In the genomic region with DNA sequence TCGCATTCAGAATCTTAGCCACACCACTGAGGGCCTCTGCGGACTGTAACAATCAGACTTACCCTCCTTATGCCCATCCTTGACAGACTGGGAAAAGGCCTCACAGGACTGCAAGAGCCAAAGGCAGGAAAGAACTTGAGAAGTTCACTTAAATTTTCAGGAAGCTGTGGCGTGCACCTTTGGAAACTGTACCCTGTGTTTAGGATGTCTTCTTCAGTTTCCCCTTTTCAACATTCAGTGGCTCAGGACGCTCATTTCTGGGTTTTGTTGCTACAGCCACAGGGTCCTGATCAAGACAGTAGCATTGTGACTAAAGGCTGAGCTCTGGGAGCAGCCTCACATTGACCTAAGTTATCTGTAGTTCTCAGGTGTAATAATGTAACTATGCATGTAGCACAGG, we compare ENCODE assay signal across 29 mouse cellular contexts. TPM values are rescaled to one million over a fixed set of nuclear protein-coding genes. Genes with fewer than 3 reads are reported as not detected.
A peak's percentile ranks its signal among the peaks of the same experiment; 100 is the strongest.
DNase-seq lines count a peak whose midpoint lies in the region; ATAC-seq and TF ChIP-seq lines count a peak whose summit lies in the region.
"Had no signal": no experiment of that assay in that cellular context is flagged by ENCODE, and none has a peak within 500 bp of the region (broad histone marks: within the 10 kb centered on the region; RNA-seq: fewer than 3 reads in every experiment).

No protein-coding gene starts in this region.

- no peak overlapping the region for H3K4me3 ChIP-seq in forebrain, embryonic 13.5 days
- H3K4me3 ChIP-seq in forebrain, embryonic 16.5 days (replicated peaks; ENCODE audit: low read length), result no peak overlapping the region
- no peak overlapping the region for H3K4me3 ChIP-seq in heart, embryonic 15.5 days
- no peak overlapping the region for H3K4me3 ChIP-seq in kidney, postnatal 0 days (replicated peaks; ENCODE audit: low read depth, low read length)
- H3K4me3 ChIP-seq in midbrain, embryonic 13.5 days (replicated peaks), result no peak overlapping the region
- H3K4me3 ChIP-seq: embryonic facial prominence, embryonic 15.5 days; forebrain, embryonic 15.5 days; hindbrain, embryonic 10.5 days; intestine, embryonic 15.5 days; layer of hippocampus, adult 2 months; liver, embryonic 12.5 days; midbrain, embryonic 10.5 days had no signal

- H3K4me2 ChIP-seq in forebrain, embryonic 13.5 days, result no peak overlapping the region
- H3K4me2 ChIP-seq in forebrain, embryonic 16.5 days (ENCODE audit: low read length), result no peak overlapping the region
- H3K4me2 ChIP-seq in heart, embryonic 15.5 days, result no peak overlapping the region
- H3K4me2 ChIP-seq in kidney, postnatal 0 days (ENCODE audit: low read length), result no peak overlapping the region
- H3K4me2 ChIP-seq in midbrain, embryonic 13.5 days (replicated peaks), result no peak overlapping the region
- H3K4me2 ChIP-seq: embryonic facial prominence, embryonic 15.5 days; forebrain, embryonic 15.5 days; intestine, embryonic 15.5 days; liver, embryonic 12.5 days had no signal

- no peak overlapping the region for H3K9ac ChIP-seq in forebrain, embryonic 13.5 days
- no peak overlapping the region for H3K9ac ChIP-seq in forebrain, embryonic 16.5 days (replicated peaks; ENCODE audit: low read depth, low read length)
- no peak overlapping the region for H3K9ac ChIP-seq in heart, embryonic 15.5 days
- H3K9ac ChIP-seq in kidney, postnatal 0 days (ENCODE audit: low read depth, low read length), result no peak overlapping the region
- no peak overlapping the region for H3K9ac ChIP-seq in midbrain, embryonic 13.5 days (replicated peaks)
- H3K9ac ChIP-seq: embryonic facial prominence, embryonic 15.5 days; forebrain, embryonic 15.5 days; intestine, embryonic 15.5 days; liver, embryonic 12.5 days had no signal

- H3K36me3 ChIP-seq in forebrain, embryonic 13.5 days (ENCODE audit: poor library complexity, severe bottlenecking), result no peaks in the 10 kb centered on the region
- H3K36me3 ChIP-seq in forebrain, embryonic 16.5 days (ENCODE audit: control insufficient read depth, insufficient read depth), result no peaks in the 10 kb centered on the region
- H3K36me3 ChIP-seq in heart, embryonic 15.5 days, result no peaks in the 10 kb centered on the region
- no peaks in the 10 kb centered on the region for H3K36me3 ChIP-seq in kidney, postnatal 0 days (ENCODE audit: insufficient read depth, low read length)
- no peaks in the 10 kb centered on the region for H3K36me3 ChIP-seq in midbrain, embryonic 13.5 days
- H3K36me3 ChIP-seq: embryonic facial prominence, embryonic 15.5 days; forebrain, embryonic 15.5 days; hindbrain, embryonic 10.5 days; intestine, embryonic 15.5 days; liver, embryonic 12.5 days; midbrain, embryonic 10.5 days had no signal

- H3K27ac ChIP-seq in forebrain, embryonic 13.5 days, result 0 out of 2 replicates have a peak overlapping the region, but pooled peaks have one; percentile 28
- H3K27ac ChIP-seq in forebrain, embryonic 16.5 days (ENCODE audit: low read length), result no peak overlapping the region
- peak overlapping the region; percentile 44; the same call in 1 of the 2 replicates for H3K27ac ChIP-seq in heart, embryonic 15.5 days
- 0 out of 2 replicates have a peak overlapping the region, but pooled peaks have one; percentile 28 for H3K27ac ChIP-seq in kidney, postnatal 0 days
- H3K27ac ChIP-seq in midbrain, embryonic 13.5 days, result no peak overlapping the region
- H3K27ac ChIP-seq: embryonic facial prominence, embryonic 15.5 days; forebrain, embryonic 15.5 days; hindbrain, embryonic 10.5 days; intestine, embryonic 15.5 days; layer of hippocampus, adult 2 months; liver, embryonic 12.5 days; midbrain, embryonic 10.5 days had no signal

- intact Hi-C loops in heart, postnatal 10 days (cut with DNase I), result loop anchor here (5.0 kb wide), 3 partner anchors 77 to 448 kb away; no protein-coding TSS in a partner anchor

- H3K4me1 ChIP-seq in forebrain, embryonic 13.5 days, result peaks cover 29% of the 10 kb centered on the region
- 0 out of 2 replicates have a peak, but pooled peaks cover 3% of the 10 kb centered on the region for H3K4me1 ChIP-seq in forebrain, embryonic 16.5 days (replicated peaks; ENCODE audit: control insufficient read depth, insufficient read depth, low read length)
- peaks cover 5% of the 10 kb centered on the region; the same call in 1 of the 2 replicates for H3K4me1 ChIP-seq in heart, embryonic 15.5 days (replicated peaks)
- H3K4me1 ChIP-seq in kidney, postnatal 0 days (replicated peaks; ENCODE audit: insufficient read depth, low read length), result no peaks in the 10 kb centered on the region
- 0 out of 2 replicates have a peak, but pooled peaks cover 9% of the 10 kb centered on the region for H3K4me1 ChIP-seq in midbrain, embryonic 13.5 days (replicated peaks)
- H3K4me1 ChIP-seq: embryonic facial prominence, embryonic 15.5 days; intestine, embryonic 15.5 days; liver, embryonic 12.5 days had no signal

- no peaks in the 10 kb centered on the region for H3K27me3 ChIP-seq in forebrain, embryonic 13.5 days
- no peaks in the 10 kb centered on the region for H3K27me3 ChIP-seq in forebrain, embryonic 16.5 days (replicated peaks; ENCODE audit: control insufficient read depth, insufficient read depth, low read length)
- no peaks in the 10 kb centered on the region for H3K27me3 ChIP-seq in heart, embryonic 15.5 days
- H3K27me3 ChIP-seq in kidney, postnatal 0 days (ENCODE audit: insufficient read depth, low read length), result no peaks in the 10 kb centered on the region
- no peaks in the 10 kb centered on the region for H3K27me3 ChIP-seq in midbrain, embryonic 13.5 days
- H3K27me3 ChIP-seq: embryonic facial prominence, embryonic 15.5 days; forebrain, embryonic 15.5 days; intestine, embryonic 15.5 days had no signal

- 89% methylated on average over 4 of the region's 4 CpGs for WGBS in forebrain, embryonic 13.5 days
- WGBS in forebrain, embryonic 16.5 days, result 95% methylated on average over 4 of the region's 4 CpGs
- WGBS in heart, embryonic 15.5 days, result 82% methylated on average over 4 of the region's 4 CpGs
- 86% methylated on average over 4 of the region's 4 CpGs for WGBS in kidney, postnatal 0 days
- WGBS in midbrain, embryonic 13.5 days, result 97% methylated on average over 4 of the region's 4 CpGs

- no peak for TF ChIP-seq CTCF in kidney, postnatal 0 days (IDR thresholded peaks at IDR 0.05; ENCODE audit: low read depth)

- no peaks in the 10 kb centered on the region for H3K9me3 ChIP-seq in forebrain, embryonic 13.5 days (replicated peaks)
- no peaks in the 10 kb centered on the region for H3K9me3 ChIP-seq in forebrain, embryonic 16.5 days (ENCODE audit: control insufficient read depth, low read length)
- H3K9me3 ChIP-seq in heart, embryonic 15.5 days (replicated peaks), result no peaks in the 10 kb centered on the region
- H3K9me3 ChIP-seq in kidney, postnatal 0 days (replicated peaks; ENCODE audit: low read length), result no peaks in the 10 kb centered on the region
- no peaks in the 10 kb centered on the region for H3K9me3 ChIP-seq in midbrain, embryonic 13.5 days
- H3K9me3 ChIP-seq: embryonic facial prominence, embryonic 15.5 days; forebrain, embryonic 15.5 days; hindbrain, embryonic 10.5 days; intestine, embryonic 15.5 days; liver, embryonic 12.5 days; midbrain, embryonic 10.5 days had no signal

- ATAC-seq in forebrain, embryonic 13.5 days, result no peak
- ATAC-seq in forebrain, embryonic 16.5 days, result no peak
- ATAC-seq in heart, embryonic 15.5 days (replicated peaks; ENCODE audit: insufficient number of reproducible peaks, insufficient read depth, low FRiP score, low read depth), result no peak
- no peak for ATAC-seq in kidney, postnatal 0 days (replicated peaks; ENCODE audit: low FRiP score, low read depth)
- peak; percentile 39 to 53; a peak in 1 of 4 replicates for ATAC-seq in hematopoietic stem cell, adult 5-6 weeks (replicated peaks in 1 of 2; ENCODE audit: insufficient read depth in 1 of 2, low FRiP score in 2 of 2, low TSS enrichment in 1 of 2, low read depth in 1 of 2, poor library complexity in 2 of 2, severe bottlenecking in 2 of 2)
- no peak for ATAC-seq in midbrain, embryonic 13.5 days
- ATAC-seq: hindbrain, embryonic 16.5 days; intestine, embryonic 15.5 days; liver, embryonic 12.5 days had no signal

- DNase-seq in heart, postnatal 10 days, result no peak
- no peak for DNase-seq in kidney, postnatal 0 days (ENCODE audit: low spot score)
- DNase-seq in kidney, adult 8-10 months, result no peak
- DNase-seq: cerebellum, adult 2 months; cerebellum, postnatal 25 days; embryo, embryonic 11 days; gastrocnemius, postnatal 14 days; right cerebral cortex, adult 18-20 months; right cerebral cortex, postnatal 4 days; thymus, postnatal 25 days had no signal

RNA-seq across cellular contexts. Expression of gene 1700020N01Rik, which starts 48.2 kb away (rescaled TPM):
- polyA plus RNA-seq in forebrain, embryonic 13.5 days (2015; fragmentation: Nextera tagmentation; extraction: Ambion mirVana), result not detected in 2 replicates
- polyA plus RNA-seq in forebrain, embryonic 16.5 days (2015; fragmentation: Nextera tagmentation; extraction: Ambion mirVana), result not detected in 2 replicates
- not detected in 2 replicates for polyA plus RNA-seq in heart, embryonic 15.5 days (2015; fragmentation: Nextera tagmentation; extraction: Ambion mirVana)
- not detected for total RNA-seq in heart, postnatal 10 days (2021)
- polyA plus RNA-seq in kidney, postnatal 0 days (2015; fragmentation: Nextera tagmentation; extraction: Ambion mirVana), result 0.29 and 0.36 TPM in 2 replicates
- total RNA-seq in hematopoietic stem cell, adult 5-6 weeks (2017), result not detected in 2 replicates
- not detected in 2 replicates for polyA plus RNA-seq in midbrain, embryonic 13.5 days (2015; fragmentation: Nextera tagmentation; extraction: Ambion mirVana)
- total RNA-seq: adrenal gland, postnatal 10 days; gastrocnemius, postnatal 14 days; layer of hippocampus, adult 2 months; layer of hippocampus, postnatal 25 days; midbrain, postnatal 0 days had no signal
- polyA plus RNA-seq: cerebellum, adult 2 months; embryonic facial prominence, embryonic 15.5 days; forebrain, embryonic 15.5 days; hindbrain, embryonic 10.5 days; hindbrain, embryonic 16.5 days; intestine, embryonic 15.5 days; limb, embryonic 11.5 days; liver, embryonic 12.5 days; midbrain, embryonic 10.5 days; midbrain, postnatal 0 days; neural tube, embryonic 14.5 days; stomach, embryonic 14.5 days had no signal

Comparison
In these comparisons a context has a peak if more than half of its experiments do, and no peak if none do; other contexts are left out.
1. H3K27ac ChIP-seq: peak in forebrain, embryonic 13.5 days (single experiment), heart, embryonic 15.5 days (single experiment) and kidney, postnatal 0 days (single experiment); none in forebrain, embryonic 16.5 days (single experiment) and midbrain, embryonic 13.5 days (single experiment).
2. ATAC-seq: peak in hematopoietic stem cell, adult 5-6 weeks (2 of 2); none in forebrain, embryonic 13.5 days (single experiment), forebrain, embryonic 16.5 days (single experiment), heart, embryonic 15.5 days (single experiment), kidney, postnatal 0 days (single experiment) and midbrain, embryonic 13.5 days (single experiment).